Mouse (Mus musculus): ENCODE data around the gene Med6.

GRCm38 (mm10) chr12:81630520-81630914 lies 35.7 kb upstream of the Med6 start:
- TF ChIP-seq POLR2A (IDR thresholded peaks at IDR 0.05; ENCODE audit: borderline replicate concordance, insufficient read depth, low read length) (no peak), CTCF (IDR thresholded peaks at IDR 0.05; ENCODE audit: borderline replicate concordance, insufficient read depth, low read depth, low read length) (no peak)

All from cerebellum, adult 2 months (tissue).